Mouse (Mus musculus) liver, embryonic 14.5 days (tissue): ENCODE results near the gene Nudt1.

Source experiments
- CTCF ChIP-seq: IDR thresholded peaks from 2 replicates; pipeline ENCODE4 v1.5.1; 2016; ENCODE audit warnings: antibody characterized with exemption, low read depth, control low read depth
- EP300 ChIP-seq: IDR thresholded peaks from 2 replicates; pipeline ENCODE4 v1.6.1; 2016; ENCODE audit warnings: antibody characterized with exemption, low read depth

- TF ChIP-seq CTCF: no peak
- no peak for TF ChIP-seq EP300
These were observed 50.2 kb downstream of the Nudt1 start for GRCm38 (mm10) chr5:140371671-140372070.
